Mouse (Mus musculus) heart, embryonic 15.5 days (tissue): ENCODE results near the gene Edem3. TPM values are rescaled to one million over a fixed set of nuclear protein-coding genes. Genes with fewer than 3 reads are reported as not detected.
"Not testable (repeated sequence)": the region's sequence is repeated elsewhere in the genome, so short reads cannot be mapped to it uniquely, and the experiment has no call there.

Experiments
- ATAC-seq: fragments of 200-750 bp; cut with Nextera tagmentation; replicated peaks from 2 replicates; pipeline ENCODE4 v1.8.0; 2017; ENCODE audit warnings: low read depth, moderate TSS enrichment; ENCODE audit not compliant: insufficient number of reproducible peaks, insufficient read depth, low FRiP score
- H3K27ac ChIP-seq: fragments of 300-500 bp; sonication (generic); 2 replicates; pipeline ENCODE4 v1.5.1; 2015; ENCODE audit warnings: mild to moderate bottlenecking, inconsistent platforms
- H3K27me3 ChIP-seq: fragments of 300-500 bp; sonication (generic); 2 replicates; pipeline ENCODE4 v1.6.1; 2015; ENCODE audit warnings: inconsistent platforms
- H3K36me3 ChIP-seq: fragments of 300-500 bp; sonication (generic); 2 replicates; pipeline ENCODE4 v1.6.1; 2015; ENCODE audit warnings: mild to moderate bottlenecking, inconsistent platforms
- H3K4me1 ChIP-seq: fragments of 300-500 bp; sonication (generic); replicated peaks from 2 replicates; pipeline ENCODE4 v1.6.1; 2015; ENCODE audit warnings: inconsistent platforms
- H3K4me2 ChIP-seq: fragments of 300-500 bp; sonication (generic); 2 replicates; pipeline ENCODE4 v1.6.1; 2015; ENCODE audit warnings: inconsistent platforms, mild to moderate bottlenecking, moderate library complexity
- H3K4me3 ChIP-seq: fragments of 300-500 bp; sonication (generic); 2 replicates; pipeline ENCODE4 v1.5.1; 2015; ENCODE audit warnings: mild to moderate bottlenecking, inconsistent platforms
- H3K9ac ChIP-seq: fragments of 300-500 bp; sonication (generic); 2 replicates; pipeline ENCODE4 v1.6.1; 2015; ENCODE audit warnings: mild to moderate bottlenecking, inconsistent platforms
- H3K9me3 ChIP-seq: fragments of 300-500 bp; sonication (generic); replicated peaks from 2 replicates; pipeline ENCODE4 v1.6.1; 2016; ENCODE audit warnings: inconsistent platforms
- WGBS: fragments of 180-500 bp; shearing (Covaris S2); methylation state at CpG from one replicate; pipeline ENCODE4 v1.1.7; 2015; ENCODE audit warnings: mixed read lengths; 5-methylcytosine and 5-hydroxymethylcytosine counted together
- polyA plus RNA-seq: library from polyadenylated mRNA; unstranded; fragments of >200 nt; fragmentation: Nextera tagmentation; extraction: Ambion mirVana; gene quantifications from 2 replicates; pipeline ENCODE4 v1.2.1, GENCODE M21; 2015

Gene Edem3
- polyA plus RNA-seq, 1 experiment from 2014 or later: 10.6 TPM

DNA sequence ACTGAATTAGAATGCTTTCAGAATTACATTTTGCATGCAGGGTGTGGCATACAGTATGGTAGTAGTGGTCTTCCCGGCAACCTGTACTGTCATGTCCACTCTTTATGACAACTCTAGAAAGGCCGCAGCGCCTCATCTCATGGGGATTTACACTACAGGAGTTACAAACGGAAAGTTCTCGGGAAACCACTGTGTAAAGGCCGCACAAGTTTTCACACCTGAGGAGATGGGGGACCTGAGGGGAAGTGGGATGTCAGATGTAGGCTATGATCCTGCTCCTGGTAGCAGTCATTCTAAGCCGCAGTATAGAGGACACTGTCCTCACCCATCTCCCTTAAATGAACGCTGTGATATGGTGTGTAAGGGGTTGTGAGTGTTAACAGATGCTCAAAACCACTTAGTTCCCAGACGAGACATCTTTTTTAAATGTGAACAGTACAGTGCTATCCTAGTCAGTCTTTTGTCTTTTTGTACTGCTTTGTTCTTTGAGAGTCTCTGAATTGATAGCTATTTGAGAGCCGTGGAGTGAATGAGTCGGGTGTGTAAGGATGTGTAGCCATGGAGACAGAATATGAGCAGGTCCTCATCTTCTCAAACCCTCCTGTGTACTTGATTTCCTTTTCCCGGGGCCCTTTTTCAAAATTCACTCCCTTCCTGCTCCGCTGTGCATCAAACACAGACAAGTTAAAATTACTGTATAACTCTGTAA is 57.0 kb downstream of the Edem3 start:
- no peak for ATAC-seq
- no peaks in the 10 kb centered on the region for H3K27me3 ChIP-seq
- H3K9ac ChIP-seq: no peak overlapping the region
- H3K36me3 ChIP-seq: peaks cover 36% of the 10 kb centered on the region
- 86% methylated on average over 13 of the region's 13 CpGs for WGBS
- no peaks in the 10 kb centered on the region for H3K4me1 ChIP-seq
- H3K4me3 ChIP-seq: no peak overlapping the region
- no peaks in the 10 kb centered on the region for H3K9me3 ChIP-seq
- H3K27ac ChIP-seq: no peak overlapping the region
- H3K4me2 ChIP-seq: no peak overlapping the region

- no peaks in the 10 kb centered on the region for H3K9me3 ChIP-seq
- no peak overlapping the region for H3K4me3 ChIP-seq
- no peaks in the 10 kb centered on the region for H3K27me3 ChIP-seq
- WGBS: 89% methylated on average over 3 of the region's 3 CpGs
- ATAC-seq: no peak
- H3K36me3 ChIP-seq: peaks cover 36% of the 10 kb centered on the region
- H3K9ac ChIP-seq: no peak overlapping the region
- no peak overlapping the region for H3K27ac ChIP-seq
- H3K4me1 ChIP-seq: no peaks in the 10 kb centered on the region
- no peak overlapping the region for H3K4me2 ChIP-seq
Observed at GRCm38 (mm10) chr1:151816051-151816450, 60.9 kb downstream of the Edem3 start.

- 87% methylated on average over 7 of the region's 7 CpGs for WGBS
- H3K9me3 ChIP-seq: no peaks in the 10 kb centered on the region
- ATAC-seq: no peak
Observed at GRCm38 (mm10) chr1:151819190-151819589, 64.0 kb downstream of the Edem3 start.

DNA sequence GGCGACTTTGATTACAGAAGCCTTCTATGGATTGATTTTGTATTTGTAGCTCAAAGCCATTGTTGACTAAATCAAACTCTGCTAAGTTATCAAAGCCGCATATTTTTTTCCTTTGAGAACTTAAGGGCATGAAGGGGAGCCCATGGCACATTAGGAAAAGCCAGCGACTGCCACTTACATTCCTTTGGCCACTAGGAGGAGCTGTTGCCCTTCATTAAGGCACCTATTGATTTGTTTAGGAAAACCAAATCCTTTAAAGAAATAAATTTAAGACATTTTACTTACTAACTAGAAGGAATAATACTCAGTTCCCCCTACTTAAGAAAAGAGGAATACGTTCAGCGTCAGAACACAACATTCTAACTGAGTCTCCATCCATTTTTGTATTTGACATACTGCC is 65.3 kb downstream of the Edem3 start:
- H3K4me2 ChIP-seq: no peak overlapping the region
- peaks cover 22% of the 10 kb centered on the region for H3K36me3 ChIP-seq
- no peaks in the 10 kb centered on the region for H3K4me1 ChIP-seq
- H3K4me3 ChIP-seq: no peak overlapping the region
- 27% methylated on average over 5 of the region's 5 CpGs for WGBS
- ATAC-seq: no peak
- H3K9me3 ChIP-seq: no peaks in the 10 kb centered on the region
- no peak overlapping the region for H3K27ac ChIP-seq
- H3K27me3 ChIP-seq: no peaks in the 10 kb centered on the region
- no peak overlapping the region for H3K9ac ChIP-seq

More at GRCm38 (mm10) chr1:151819190-151819589, 64.0 kb downstream of the Edem3 start:
- Histone ChIP-seq H3K4me1 (no peaks in the 10 kb centered on the region), H3K27me3 (no peaks in the 10 kb centered on the region), H3K36me3 (peaks cover 22% of the 10 kb centered on the region), H3K4me3 (no peak overlapping the region), H3K4me2 (no peak overlapping the region), H3K27ac (no peak overlapping the region), H3K9ac (no peak overlapping the region)

- no peaks in the 10 kb centered on the region for H3K4me1 ChIP-seq
- no peak overlapping the region for H3K27ac ChIP-seq
- WGBS: 63% methylated on average over 7 of the region's 7 CpGs
- no peak overlapping the region for H3K4me3 ChIP-seq
- H3K9ac ChIP-seq: no peak overlapping the region
- no peak for ATAC-seq
- no peaks in the 10 kb centered on the region for H3K36me3 ChIP-seq
- no peaks in the 10 kb centered on the region for H3K27me3 ChIP-seq
- no peaks in the 10 kb centered on the region for H3K9me3 ChIP-seq
- H3K4me2 ChIP-seq: no peak overlapping the region
Observed at GRCm38 (mm10) chr1:151825065-151825464, 69.9 kb downstream of the Edem3 start.

GRCm38 (mm10) chr1:151831791-151832190 is 76.6 kb downstream of the Edem3 start:
- H3K4me2 ChIP-seq: no peak overlapping the region
- no peak overlapping the region for H3K9ac ChIP-seq
- H3K36me3 ChIP-seq: no peaks in the 10 kb centered on the region
- H3K27me3 ChIP-seq: no peaks in the 10 kb centered on the region
- no peaks in the 10 kb centered on the region for H3K4me1 ChIP-seq
- no peak overlapping the region for H3K27ac ChIP-seq
- no peaks in the 10 kb centered on the region for H3K9me3 ChIP-seq
- no peak for ATAC-seq
- no peak overlapping the region for H3K4me3 ChIP-seq
- 80% methylated on average over 3 of the region's 3 CpGs for WGBS

DNA sequence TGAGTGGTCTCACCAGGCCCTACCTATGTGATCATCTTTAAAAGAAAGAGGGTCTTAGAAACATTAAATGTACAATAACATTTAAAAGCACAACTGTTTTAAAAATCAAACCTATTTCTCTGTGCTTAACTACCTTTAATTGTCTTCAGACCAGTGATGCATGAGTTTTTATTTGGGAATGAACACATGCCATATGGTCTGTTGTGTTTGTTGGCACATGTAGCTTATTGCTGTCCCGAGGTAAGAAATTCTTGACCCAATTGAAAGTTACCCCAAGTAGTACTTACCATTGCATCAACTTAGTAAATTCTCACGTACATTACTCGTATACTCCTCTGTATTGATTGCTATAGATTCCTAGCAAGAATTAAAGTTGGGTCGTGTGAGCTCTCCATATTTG is 80.1 kb downstream of the Edem3 start:
- Histone ChIP-seq H3K4me1 (no peaks in the 10 kb centered on the region), H3K9ac (no peak overlapping the region), H3K36me3 (no peaks in the 10 kb centered on the region), H3K9me3 (no peaks in the 10 kb centered on the region), H3K27me3 (no peaks in the 10 kb centered on the region), H3K4me3 (no peak overlapping the region), H3K27ac (no peak overlapping the region), H3K4me2 (no peak overlapping the region)
- WGBS: 89% methylated on average over 4 of the region's 4 CpGs
- ATAC-seq: no peak

- not testable (repeated sequence) for H3K9me3 ChIP-seq, H3K27me3 ChIP-seq, ATAC-seq, H3K9ac ChIP-seq, H3K4me2 ChIP-seq, H3K36me3 ChIP-seq, H3K4me1 ChIP-seq, H3K4me3 ChIP-seq, H3K27ac ChIP-seq
- WGBS: 100% methylated on average over 1 of the region's 1 CpGs
Observed at GRCm38 (mm10) chr1:151840345-151840744, 85.2 kb downstream of the Edem3 start.

DNA sequence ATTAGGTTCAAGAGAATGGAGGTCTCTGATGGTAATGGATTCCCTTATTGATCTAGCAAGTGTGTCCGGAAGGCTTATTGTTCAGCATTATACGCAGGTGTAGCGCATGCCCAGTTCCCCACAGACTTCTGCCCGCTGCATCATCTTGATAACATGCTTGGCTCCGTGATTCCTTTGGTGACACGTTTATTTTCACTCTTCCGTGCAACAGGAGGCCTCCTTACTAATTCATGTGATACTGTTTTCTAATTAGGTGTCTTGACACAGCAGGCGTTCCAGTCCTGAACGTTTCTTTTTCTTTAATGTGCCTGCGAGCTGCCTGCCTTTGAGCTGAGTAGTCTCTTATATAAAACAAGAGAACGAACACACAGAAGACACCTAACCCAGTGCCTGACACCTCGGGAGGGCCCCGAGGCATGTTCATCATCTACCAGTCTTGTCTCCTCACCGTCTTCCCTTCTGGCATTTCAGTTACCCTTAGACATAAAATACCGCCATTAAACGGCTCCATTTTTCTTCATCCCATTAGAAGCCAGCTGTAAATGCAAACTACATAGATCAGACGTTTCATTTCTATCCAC is 90.2 kb downstream of the Edem3 start:
- Histone ChIP-seq H3K27ac (no peak overlapping the region), H3K4me2 (no peak overlapping the region), H3K4me3 (no peak overlapping the region), H3K36me3 (no peaks in the 10 kb centered on the region), H3K4me1 (no peaks in the 10 kb centered on the region), H3K9me3 (no peaks in the 10 kb centered on the region), H3K9ac (no peak overlapping the region), H3K27me3 (no peaks in the 10 kb centered on the region)
- 83% methylated on average over 17 of the region's 17 CpGs for WGBS
- ATAC-seq: no peak

GRCm38 (mm10) chr1:151845926-151846782 is 91.0 kb downstream of the Edem3 start:
- Histone ChIP-seq H3K9ac (no peak overlapping the region), H3K27me3 (no peaks in the 10 kb centered on the region), H3K4me1 (no peaks in the 10 kb centered on the region), H3K36me3 (no peaks in the 10 kb centered on the region), H3K27ac (no peak overlapping the region), H3K4me3 (no peak overlapping the region), H3K9me3 (no peaks in the 10 kb centered on the region), H3K4me2 (no peak overlapping the region)
- WGBS: 64% methylated on average over 19 of the region's 19 CpGs
- ATAC-seq: no peak

- H3K4me3 ChIP-seq: no peak overlapping the region
- H3K4me1 ChIP-seq: no peaks in the 10 kb centered on the region
- H3K4me2 ChIP-seq: no peak overlapping the region
- H3K9me3 ChIP-seq: no peaks in the 10 kb centered on the region
- no peak overlapping the region for H3K9ac ChIP-seq
- no peak overlapping the region for H3K27ac ChIP-seq
- no peaks in the 10 kb centered on the region for H3K36me3 ChIP-seq
- no peaks in the 10 kb centered on the region for H3K27me3 ChIP-seq
- 85% methylated on average over 2 of the region's 2 CpGs for WGBS
- no peak for ATAC-seq
Observed at GRCm38 (mm10) chr1:151848286-151848685, 93.1 kb downstream of the Edem3 start.
